Mouse (Mus musculus) liver (tissue): ENCODE data around the gene Foxj2.

Experiments used
- DNase-seq: peaks from one replicate; pipeline ENCODE4 v3.0.0-alpha.2; 2020; ENCODE audit warnings: mixed read lengths

The Foxj2 gene

DNA sequence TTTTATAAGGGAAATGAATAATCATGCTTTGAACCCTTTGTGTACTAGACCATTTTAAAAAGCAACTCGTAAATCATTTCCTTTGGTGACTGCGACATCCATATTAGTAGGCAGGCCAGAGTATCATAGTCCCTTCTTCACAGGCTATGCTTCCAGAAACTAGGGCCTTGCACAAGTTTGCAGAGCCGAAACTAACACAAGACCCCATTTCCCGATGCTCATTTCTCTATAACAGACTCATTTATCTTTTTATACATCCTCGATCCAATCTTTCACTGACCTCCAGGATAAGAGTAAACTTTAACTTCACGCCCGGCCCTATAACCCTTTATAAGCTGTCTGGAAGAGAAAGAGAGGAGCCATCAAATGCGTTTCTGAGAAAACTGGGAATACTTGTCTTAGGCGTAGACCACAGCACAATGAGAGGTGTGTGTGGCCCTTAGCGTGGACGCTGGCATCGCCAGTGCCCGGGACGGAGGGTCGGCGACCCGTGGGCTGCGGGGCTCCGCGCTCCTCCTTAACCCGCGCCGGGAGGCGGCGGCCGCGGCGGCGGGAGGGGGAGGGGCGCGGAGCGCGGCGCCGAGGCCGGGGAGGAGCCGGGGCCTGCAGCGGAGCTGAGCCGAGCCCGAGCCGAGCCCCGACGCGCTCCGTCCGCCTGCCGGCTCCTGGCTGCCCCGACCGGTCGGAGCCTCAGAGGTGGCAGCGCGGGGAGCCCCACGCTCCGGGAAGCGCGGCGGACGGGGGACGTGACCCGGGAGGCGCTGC, at the start of gene Foxj2:
Foxj2 (plus strand) TSS at position 609 of the 765 bp plus-strand sequence.
- DNase-seq, result peak; percentile 83

DNA sequence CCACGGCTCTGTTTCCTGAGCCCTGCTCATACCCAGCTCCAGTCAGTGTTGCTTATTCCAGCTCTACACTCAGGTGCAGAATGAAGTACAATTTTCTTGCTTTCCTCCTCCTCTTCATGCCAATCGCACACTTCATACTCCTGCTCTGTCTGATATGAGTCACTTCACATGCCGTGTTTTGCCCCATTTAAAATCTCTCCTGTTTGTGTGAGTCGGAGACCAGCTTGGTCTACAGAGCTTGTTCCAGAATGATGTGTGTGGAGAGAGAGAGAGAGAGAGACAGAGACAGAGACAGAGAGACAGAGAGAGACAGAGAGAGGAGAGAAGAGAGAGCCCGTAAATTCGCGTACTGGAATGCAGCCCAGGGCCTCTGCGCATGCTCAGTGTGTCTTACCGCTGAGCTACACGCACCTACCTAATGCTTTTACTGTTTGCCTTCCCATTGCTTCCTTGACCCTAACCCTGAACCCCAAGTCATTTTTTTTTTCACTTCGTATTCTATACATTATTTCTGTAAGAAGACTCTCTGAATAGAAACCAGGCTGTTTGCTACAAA, 48.9 kb upstream of the Foxj2 start:
- no peak for DNase-seq

DNA sequence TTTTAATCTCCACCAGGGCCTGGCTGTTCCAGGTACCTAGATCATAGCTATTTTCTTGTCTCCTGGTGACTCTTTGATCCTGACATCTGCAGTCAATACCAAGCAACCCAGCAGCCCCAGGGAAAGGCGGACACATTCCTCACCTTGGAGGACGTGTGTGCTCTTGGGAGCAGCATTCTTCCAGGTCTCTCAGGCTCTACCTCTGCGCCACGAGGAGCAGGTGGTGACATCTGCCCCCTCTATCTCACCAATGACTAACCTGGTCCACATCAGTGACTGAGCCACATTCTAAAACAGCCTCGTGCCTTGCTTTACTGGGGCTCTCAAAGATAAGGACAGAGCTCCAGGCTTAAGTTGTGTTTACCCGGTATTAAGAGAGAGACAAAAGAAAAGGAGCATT, 47.0 kb upstream of the Foxj2 start:
- no peak for DNase-seq

DNA sequence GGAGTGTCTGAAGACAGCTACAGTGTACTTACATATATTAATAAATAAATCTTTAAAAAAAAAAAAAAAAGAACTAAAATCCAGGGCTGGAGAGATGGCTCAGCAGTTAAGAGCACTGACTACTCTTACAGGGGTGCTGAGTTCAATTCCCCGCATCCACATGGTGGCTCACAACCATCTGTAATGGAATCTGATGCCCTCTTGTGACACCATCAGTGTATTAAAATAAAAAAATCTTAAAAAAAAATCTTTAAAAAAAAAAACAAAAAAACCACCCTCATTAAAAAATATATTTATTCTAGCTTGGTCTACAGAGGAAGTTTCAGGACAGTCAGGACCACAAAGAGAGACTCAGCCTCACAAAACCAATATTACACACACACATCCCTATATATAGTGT, 45.4 kb upstream of the Foxj2 start:
- DNase-seq, result no peak

DNA sequence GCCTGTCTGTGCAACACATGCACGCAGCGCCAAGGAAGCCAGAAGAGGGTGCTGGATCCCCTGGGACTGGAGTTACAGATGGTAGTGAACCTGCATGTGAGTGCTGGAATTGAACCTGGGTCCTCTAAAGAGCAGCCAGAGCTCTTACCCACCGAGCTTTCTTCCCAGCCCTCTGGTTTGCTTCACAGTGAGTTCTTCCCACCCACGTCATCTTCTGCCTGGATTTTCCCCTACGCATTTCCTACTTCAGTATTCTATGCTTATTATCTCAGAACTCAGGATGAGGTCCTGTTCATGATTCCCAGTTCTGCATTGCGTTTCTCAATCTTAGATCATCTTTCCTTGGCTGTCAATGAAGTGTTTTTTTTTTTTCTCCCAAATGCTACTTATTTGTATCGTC, 43.7 kb upstream of the Foxj2 start:
- no peak for DNase-seq

DNA sequence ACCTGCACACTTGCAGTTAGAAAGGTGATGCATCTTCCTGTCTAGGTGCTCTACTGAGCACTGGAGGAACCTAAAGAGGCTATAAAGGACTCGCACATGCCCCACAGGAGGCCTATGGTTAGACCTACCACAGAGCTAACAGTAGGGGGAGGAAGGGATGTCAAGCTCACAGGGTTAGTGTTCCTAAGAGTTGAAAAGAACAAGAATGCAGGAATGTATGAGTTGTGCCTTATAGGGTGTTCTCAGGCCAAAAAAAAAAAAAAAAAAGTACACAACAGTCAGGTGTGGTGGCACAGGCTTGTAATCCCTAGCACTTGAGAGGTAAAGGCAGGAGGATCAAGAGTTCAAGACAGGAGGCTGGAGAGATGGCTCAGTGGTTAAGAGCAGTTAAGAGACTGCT, 39.8 kb upstream of the Foxj2 start:
- no peak for DNase-seq

DNA sequence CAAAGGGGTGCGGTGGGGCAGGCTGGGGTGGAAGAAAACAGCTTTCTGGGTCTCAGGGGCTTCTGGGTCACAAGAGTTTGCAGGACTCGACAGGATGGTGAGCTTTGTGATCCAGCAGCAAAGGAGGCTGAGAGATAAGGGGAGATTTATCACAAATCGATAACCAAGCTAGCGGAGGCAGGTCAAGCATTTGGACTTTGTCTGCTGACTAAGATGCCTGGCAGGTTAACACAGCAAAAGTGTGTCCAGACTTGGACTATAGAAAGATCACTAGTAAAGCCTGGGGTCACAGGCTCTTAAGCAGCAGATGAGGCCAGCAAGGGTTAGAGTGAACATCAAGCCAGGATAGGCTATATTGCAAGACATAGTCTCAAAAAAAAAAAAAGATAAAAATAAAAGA, 38.5 kb upstream of the Foxj2 start:
- no peak for DNase-seq

DNA sequence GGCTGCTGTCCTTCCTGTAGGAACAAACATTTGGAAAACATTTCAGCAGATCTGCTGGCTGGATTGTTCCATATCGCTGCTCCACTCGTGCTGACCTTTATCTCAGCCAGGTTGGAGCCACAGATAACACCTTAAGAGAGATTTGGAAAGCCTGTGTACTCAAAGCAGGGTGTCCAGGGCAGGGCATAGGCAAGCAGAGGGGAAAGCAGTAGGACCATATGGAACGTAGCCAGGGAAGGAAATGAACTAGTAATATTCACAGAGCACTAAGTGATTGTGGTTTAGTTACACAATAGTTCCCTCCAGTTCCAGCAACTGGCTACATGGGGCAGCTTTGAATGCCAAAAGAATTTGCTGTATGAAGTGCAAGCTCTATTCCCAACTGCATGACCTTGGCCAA, 37.5 kb upstream of the Foxj2 start:
- no peak for DNase-seq

DNA sequence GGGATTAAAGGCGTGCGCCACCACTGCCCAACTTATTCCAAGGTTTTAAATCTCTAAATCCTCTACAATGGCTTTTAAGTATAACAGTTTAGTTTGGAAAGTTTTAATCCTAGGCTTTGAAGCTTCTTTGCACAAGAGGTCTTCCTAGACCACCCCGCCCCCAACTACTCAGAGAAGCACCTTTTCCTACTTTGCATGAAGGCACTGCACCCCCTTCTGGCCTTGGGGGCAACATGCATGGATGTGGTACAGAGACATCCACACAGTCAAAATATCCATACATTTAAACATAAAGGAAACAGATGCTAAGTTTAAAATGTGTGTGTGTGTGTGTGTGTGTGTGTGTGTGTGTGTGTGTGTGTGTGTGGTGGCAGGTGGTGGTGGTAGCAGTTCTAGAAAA, 34.8 kb upstream of the Foxj2 start:
- peak; percentile 30 for DNase-seq

DNA sequence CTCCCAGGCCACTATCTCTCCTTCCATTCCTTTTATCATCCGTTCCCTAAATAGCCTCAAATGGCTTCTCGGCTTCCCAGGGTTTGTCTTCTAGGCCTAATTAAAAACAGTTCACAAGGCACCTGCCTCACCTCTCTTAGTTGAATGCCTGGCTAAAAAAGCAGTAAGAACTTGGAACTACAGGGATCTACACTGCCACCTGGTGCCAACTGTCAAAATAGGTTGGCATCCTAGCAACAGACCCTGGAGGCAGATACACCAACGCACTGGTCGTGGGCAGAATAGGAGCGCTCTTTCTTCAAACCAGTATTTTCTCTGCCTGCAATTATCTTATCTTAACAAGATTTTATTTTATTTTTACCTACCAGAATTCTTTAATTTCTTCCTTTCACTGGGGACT, 33.4 kb upstream of the Foxj2 start:
- DNase-seq, result peak; percentile 55

DNA sequence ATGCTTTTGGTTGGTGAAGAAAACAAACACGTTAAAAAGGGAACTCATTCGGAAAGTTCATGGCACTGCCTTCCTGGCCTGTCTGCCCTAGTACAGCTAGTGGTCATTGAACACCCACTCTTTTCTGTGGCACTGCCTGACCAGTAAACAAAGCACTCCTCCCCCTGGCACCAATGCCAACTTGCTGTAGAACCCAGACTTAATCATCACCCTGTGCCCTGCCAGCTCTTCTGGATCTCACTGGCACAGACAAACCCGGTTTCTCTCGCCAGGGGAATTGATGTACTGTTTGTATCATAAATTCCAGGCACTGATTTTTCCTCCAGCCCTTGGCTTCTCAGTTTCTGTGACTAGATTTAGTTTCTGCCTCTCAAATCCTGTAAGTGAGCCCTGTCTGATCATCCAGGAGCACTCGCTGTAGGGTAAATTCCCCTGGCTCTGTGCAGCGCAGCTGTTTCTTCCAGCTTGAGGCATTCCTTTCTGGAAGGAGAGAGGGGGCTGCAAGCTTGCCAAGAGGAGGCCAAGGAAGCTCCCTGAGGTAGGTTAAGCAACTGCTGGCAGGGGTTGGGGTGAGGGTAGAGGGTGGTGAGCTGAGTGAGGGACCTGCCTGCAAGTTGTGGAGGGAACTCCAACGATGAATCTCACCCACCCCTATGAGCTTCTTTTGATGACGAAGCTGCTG, 24.3 kb upstream of the Foxj2 start:
- DNase-seq, result no peak

DNA sequence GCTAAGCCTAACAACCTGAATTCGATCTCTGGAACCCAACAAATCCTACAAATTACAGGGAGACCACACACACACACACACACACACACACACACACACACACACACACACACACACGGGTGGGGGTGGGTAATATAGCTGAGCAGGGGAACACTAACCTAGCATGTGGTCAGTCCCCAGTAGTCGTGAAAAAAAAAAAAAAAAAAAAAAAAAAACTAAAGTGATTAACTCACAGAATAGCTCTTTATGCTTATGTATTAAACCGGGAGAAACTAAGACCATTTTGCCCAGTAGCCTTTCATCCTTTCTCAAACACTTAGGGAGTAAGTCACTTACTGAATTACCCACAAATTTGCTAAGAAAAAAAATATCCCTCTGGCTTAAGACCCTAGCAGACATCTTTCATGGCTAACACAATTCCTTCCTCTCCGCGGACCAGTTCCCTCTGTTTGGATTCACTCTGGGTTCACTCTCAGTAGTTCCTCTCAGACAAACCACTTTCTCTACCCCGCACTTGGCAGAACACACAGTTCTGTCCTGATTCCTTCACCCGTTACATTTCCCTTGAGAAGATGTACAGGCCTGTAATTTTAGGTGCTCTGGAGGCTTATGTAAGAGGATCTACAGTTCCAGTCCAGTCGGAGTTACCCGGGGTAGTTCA, 18.9 kb upstream of the Foxj2 start:
- no peak for DNase-seq

DNA sequence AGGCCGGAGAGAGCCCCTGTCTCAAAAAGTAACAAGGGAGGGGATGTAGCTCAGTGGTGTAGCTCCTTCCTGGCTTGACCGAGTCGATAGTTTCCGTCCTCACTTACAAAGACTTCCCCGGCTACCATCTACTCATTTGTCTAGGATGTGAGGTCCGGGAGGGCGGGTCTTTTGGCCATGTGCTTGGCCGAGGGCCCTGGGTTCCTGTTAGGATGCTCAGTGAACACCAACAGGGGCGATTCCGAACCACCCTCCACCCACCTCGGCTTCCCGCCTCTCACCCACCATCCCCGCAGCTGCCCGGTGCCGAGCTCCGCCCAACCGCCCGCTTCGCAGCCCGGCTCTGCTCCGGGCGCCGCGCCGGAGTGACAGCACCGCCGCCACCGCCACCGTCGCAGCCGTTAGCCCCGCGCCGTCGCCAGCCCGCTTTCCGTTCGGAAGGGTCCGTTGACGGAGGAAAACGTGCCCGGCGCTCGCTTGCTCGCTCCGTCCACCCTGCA, 18.4 kb upstream of the Foxj2 start, which contains the start of gene Slc2a3:
Slc2a3 (minus strand) TSS at position 340 of the 500 bp plus-strand sequence.
- DNase-seq, result peak; percentile 85

DNA sequence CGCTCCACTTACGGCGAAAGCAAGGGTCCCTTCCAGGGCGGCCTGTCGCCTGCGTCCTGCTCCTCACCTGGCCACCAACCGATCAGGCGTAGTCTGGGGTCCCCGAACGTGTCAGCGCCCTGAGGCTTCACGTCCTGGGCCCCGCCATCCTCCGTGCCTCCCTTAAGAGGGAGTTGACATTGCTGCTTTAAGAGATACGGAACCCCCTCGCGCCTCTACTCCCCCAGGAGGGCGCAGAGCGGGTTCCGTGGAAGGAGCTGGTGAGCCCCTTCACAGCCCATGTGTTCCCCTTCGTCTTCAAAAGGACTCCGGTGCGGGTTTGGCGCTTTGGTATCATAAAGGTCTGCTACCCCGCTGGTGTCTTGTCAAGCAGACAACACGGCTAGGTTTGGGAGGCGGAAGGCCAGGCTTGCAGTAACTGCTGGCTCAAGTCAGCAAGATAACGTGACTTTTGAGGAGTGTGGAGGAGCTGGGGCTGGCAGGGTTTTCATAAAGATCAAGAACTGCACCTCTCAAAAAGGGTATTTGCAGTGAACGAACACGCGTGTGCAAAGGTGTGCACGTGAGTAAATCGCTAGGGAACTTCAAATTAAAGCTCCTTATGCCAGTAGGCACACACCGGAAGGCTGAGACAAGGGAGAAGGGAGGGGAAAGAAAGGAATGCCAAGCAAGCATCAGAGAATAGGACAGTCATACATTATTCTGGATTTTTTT, 17.8 kb upstream of the Foxj2 start:
- DNase-seq, result peak; percentile 76

DNA sequence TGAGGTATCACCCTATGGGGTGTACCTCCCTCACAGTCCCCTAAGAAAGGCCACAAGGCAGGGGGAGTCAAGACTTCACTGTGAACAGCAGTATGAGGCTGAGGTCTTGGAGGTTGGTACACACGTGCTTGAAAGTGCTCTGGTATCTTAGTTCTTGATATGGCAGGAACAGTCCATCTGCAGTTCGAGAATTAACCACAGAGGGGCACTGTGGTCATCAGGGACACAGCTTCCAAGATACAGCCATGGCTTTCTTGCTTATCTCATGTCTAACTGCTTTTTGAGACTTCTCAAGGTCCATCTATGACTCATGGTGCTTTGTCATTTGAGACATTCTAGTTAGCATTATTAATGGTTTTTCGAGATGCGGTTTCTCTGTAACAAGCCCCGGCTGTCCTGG, 15.3 kb upstream of the Foxj2 start:
- DNase-seq, result peak; percentile 90

DNA sequence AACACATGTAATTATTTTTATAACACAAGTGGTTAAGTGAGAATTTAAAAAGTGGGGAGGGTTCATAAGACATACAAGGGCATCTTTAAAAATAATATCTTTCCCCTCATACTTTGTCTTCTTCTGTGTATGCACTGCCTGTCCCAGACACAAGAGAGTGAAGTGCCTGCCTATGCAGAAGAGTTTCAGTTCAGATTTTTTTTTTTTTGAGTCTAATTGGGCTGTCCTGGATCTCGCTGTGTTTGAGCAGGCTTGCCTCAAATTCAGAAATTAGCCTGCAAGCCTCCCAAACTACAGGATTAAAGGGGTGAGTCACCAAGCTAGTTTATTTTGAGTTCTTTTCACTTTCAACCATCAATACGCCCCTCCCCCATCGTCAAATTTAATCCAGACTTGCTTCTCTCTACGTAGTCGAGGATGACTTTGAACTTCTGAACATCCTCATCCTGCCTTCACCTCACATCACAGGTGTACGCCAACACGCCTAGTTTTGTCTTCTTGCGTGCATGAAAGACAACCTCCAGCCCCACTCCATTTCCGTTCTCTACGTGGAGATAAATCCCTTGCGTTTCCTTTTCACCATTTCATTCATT, 9.6 kb upstream of the Foxj2 start:
- no peak for DNase-seq

DNA sequence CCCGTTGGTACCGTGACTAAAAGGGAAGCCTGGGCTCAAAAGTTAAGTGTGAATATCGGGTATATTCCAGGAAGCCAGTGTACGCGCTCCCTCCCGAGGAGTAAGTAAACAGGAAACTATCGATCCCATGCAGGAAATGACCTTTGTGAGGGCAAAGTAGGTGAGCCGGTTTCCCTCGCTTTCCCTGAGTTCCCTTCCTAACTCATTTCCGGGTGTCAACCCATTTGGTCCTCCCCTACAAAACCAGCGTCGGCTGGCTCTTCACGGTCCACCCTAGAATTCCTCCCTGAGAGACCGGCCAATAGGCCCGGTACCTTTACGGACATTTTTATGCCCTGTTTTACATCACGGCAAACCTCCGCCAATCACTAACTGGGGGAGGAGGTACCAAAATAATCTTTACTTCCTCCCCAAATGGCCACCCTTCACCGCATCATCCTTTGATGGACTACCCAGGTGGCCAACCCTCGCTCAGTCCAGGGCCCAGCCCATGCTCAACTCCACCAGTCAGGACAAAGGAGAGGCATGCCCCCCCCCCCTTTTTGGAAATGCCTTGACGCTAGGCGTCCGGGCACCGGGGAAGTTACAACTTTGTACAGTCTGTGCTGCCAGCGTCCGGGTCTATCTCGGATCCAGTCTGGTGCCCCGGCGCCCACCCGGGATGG, 9.0 kb upstream of the Foxj2 start:
- peak; percentile 97 for DNase-seq

DNA sequence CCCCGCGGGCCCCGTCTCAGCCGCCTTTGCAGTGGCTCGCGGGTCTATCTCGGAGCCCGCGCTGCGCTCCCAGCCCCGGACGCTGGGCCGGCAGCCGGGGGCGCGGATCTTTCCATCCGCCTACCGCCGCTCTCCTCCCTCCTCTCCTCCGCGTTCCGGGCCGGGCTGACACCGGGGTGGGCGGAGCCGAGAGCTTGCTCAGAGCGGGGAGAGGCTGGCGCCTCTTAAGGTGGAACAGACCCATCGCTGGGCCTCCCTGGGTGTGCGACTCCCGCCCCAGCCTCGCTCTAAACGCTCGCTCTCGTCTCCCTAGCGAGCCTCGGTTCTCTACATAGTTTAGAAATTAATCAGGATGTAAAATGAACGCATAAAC, 8.4 kb upstream of the Foxj2 start:
- DNase-seq, result peak; percentile 97

DNA sequence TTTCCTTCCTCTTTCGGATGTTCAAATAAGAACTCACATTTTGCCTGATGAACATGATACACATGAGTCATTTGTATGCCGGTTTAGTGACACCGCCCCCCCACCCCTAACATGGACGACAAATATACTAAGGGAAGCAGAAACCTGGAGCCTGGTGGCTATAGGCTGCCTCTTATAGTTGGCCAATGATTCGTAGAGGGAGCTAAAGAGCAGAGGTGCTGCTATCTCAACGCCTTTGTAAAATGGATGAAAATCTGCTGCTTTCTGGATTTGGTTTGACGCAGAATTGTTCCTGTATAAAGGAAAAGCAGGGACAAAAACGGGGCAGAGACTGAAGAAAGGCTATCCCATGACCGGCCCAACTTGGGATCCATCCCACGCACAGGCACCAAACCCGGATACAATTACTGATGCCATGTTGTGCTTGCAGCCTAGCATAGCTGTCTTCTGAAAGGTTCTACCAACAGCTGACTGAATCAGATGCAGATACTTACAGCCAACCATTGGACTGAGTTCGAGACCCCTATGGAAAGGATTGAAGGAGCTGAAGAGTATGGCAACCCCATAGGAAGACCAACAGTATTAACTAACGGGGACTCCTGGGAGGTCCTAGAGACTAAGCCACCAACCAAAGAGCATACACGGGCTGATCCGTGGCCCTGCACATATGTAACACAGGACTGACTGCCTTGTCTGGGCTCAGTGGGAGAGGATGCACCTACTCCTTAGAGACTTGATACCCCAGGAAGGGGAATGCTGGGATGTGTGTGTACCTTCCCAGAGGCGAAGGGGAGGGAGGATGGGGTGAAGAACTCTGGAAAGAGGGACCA, 7.7 kb upstream of the Foxj2 start:
- DNase-seq, result peak; percentile 73

DNA sequence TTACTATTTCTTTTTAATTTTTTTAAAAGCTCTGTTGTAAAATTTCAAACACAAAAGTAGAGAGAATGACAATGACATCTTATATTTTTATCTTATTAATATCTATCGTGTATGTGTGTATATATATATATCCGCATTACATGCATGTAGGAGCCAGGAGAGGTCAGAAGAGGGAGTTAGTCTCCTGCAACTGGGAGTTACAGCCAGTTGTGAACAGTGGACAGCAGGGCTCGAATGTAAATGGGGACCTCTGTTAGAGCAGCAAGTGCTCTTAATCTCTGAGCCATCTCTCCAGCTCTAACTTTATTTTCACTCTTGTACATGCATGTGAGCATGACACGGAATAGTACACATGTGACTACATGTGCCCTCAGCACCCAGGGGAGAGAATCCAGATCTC, 7.0 kb upstream of the Foxj2 start:
- DNase-seq, result no peak

DNA sequence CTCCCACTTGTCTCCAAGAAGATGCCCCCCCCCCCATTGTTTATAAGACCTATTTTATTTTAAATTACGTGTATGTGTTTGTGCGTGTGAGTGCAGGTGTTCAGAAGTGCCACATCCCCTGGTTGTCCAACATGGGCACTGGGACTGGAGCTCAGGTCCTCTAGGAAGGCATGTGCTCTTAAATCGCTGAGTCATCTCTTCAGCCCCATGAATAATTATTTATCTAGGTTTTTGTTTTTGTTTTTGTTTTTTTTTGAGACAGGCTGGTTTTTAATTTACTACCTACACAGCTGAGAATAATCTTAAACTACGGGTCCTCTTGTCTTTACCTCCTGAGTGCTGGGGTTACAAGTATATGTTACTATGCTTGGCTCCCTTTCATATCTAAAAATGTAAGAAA, 6.1 kb upstream of the Foxj2 start:
- no peak for DNase-seq
